Mouse (Mus musculus) liver, postnatal 0 days (tissue): Measurements from ENCODE around the gene G6pc3.

ENCODE experiments used
- CTCF ChIP-seq: sonication (generic); IDR thresholded peaks from 2 replicates; pipeline ENCODE4 v1.5.1; 2016; ENCODE audit warnings: antibody characterized with exemption, low read depth
- EP300 ChIP-seq: IDR thresholded peaks from 2 replicates; pipeline ENCODE4 v1.6.1; 2016; ENCODE audit warnings: antibody characterized with exemption, low read depth, mild to moderate bottlenecking

- no peak for TF ChIP-seq EP300
- TF ChIP-seq CTCF: no peak
Observed at GRCm38 (mm10) chr11:102186235-102186634, 3.2 kb upstream of the G6pc3 start.
